Mouse (Mus musculus): ENCODE measurements around the gene Ifi27l2a.

DNA sequence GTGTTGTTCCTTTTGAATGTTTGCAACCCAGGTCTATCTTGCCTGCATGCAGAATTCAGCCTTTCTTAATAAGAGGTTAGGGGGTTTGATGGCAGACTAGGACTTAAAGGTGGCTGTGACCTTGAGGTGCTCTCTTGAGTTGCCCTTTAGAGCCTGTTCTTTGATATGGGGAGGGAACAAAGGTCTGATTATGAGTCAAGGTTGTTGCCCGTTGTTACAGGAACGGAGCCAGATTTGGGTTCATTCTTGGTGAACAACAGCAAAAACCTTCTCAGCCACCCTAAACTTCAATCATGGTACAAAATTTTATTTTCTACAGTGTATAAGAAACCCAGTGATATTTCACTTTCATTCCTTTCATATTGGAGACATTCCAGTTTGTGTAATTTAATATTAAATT, 10.1 kb downstream of the Ifi27l2a start:
- TF ChIP-seq SIN3A (IDR thresholded peaks at IDR 0.05; ENCODE audit: low read length) (no peak), CTCF (conservative IDR thresholded peaks at IDR 0.05 in 1 of 2, IDR thresholded peaks at IDR 0.05 in 1 of 2; ENCODE audit: low read depth in 2 of 2, low read length in 2 of 2) (no peak), MAX (IDR thresholded peaks at IDR 0.05; ENCODE audit: low read length) (no peak), TCF12 (IDR thresholded peaks at IDR 0.05; ENCODE audit: low read depth, low read length) (no peak), ZNF384 (IDR thresholded peaks at IDR 0.05; ENCODE audit: low read depth, low read length) (no peak)
